Mouse (Mus musculus): ENCODE results near the gene Slc35c1.
A peak's percentile ranks its signal among the peaks of the same experiment; 100 is the strongest.

The Slc35c1 gene

GRCm38 (mm10) chr2:92433578-92434374 lies 26.6 kb downstream of the Slc35c1 start, which contains the start of gene Cry2:
Gene Cry2 (minus strand): TSS chr2:92434043.
- DNase-seq (ENCODE audit: low spot score) = peak; percentile 97

GRCm38 (mm10) chr2:92432299-92433295 lies 27.7 kb downstream of the Slc35c1 start:
- DNase-seq (ENCODE audit: low spot score) = no peak

GRCm38 (mm10) chr2:92431611-92432179 lies 28.6 kb downstream of the Slc35c1 start:
- no peak for DNase-seq (ENCODE audit: low spot score)

GRCm38 (mm10) chr2:92430723-92431541 lies 29.4 kb downstream of the Slc35c1 start:
- DNase-seq (ENCODE audit: low spot score) = no peak

GRCm38 (mm10) chr2:92430089-92430488 lies 30.2 kb downstream of the Slc35c1 start:
- no peak for DNase-seq (ENCODE audit: low spot score)

- peak; percentile 49 for DNase-seq (ENCODE audit: low spot score)
Measured at GRCm38 (mm10) chr2:92427882-92428281, 32.5 kb downstream of the Slc35c1 start.

- no peak for DNase-seq (ENCODE audit: low spot score)
Measured at GRCm38 (mm10) chr2:92426426-92426825, 33.9 kb downstream of the Slc35c1 start.

GRCm38 (mm10) chr2:92425366-92425765 lies 35.0 kb downstream of the Slc35c1 start:
- no peak for DNase-seq (ENCODE audit: low spot score)

- DNase-seq (ENCODE audit: low spot score) = no peak
Measured at GRCm38 (mm10) chr2:92424462-92425308, 35.7 kb downstream of the Slc35c1 start.

- DNase-seq (ENCODE audit: low spot score) = peak; percentile 81
Measured at GRCm38 (mm10) chr2:92423702-92424461, 36.5 kb downstream of the Slc35c1 start.

- DNase-seq (ENCODE audit: low spot score) = no peak
Measured at GRCm38 (mm10) chr2:92423156-92423555, 37.2 kb downstream of the Slc35c1 start.

GRCm38 (mm10) chr2:92422388-92423135 lies 37.8 kb downstream of the Slc35c1 start:
- DNase-seq (ENCODE audit: low spot score) = no peak

GRCm38 (mm10) chr2:92421723-92422387 lies 38.5 kb downstream of the Slc35c1 start:
- DNase-seq (ENCODE audit: low spot score) = no peak

GRCm38 (mm10) chr2:92411705-92412104 lies 48.6 kb downstream of the Slc35c1 start:
- DNase-seq (ENCODE audit: low spot score) = no peak

GRCm38 (mm10) chr2:92408309-92409045 lies 51.9 kb downstream of the Slc35c1 start:
- no peak for DNase-seq (ENCODE audit: low spot score)

- no peak for DNase-seq (ENCODE audit: low spot score)
Measured at GRCm38 (mm10) chr2:92405687-92406086, 54.7 kb downstream of the Slc35c1 start.

- no peak for DNase-seq (ENCODE audit: low spot score)
Measured at GRCm38 (mm10) chr2:92404737-92405136, 55.6 kb downstream of the Slc35c1 start.
